Comparison of ENCODE assay signal across 15 mouse cellular contexts in the genomic region with DNA sequence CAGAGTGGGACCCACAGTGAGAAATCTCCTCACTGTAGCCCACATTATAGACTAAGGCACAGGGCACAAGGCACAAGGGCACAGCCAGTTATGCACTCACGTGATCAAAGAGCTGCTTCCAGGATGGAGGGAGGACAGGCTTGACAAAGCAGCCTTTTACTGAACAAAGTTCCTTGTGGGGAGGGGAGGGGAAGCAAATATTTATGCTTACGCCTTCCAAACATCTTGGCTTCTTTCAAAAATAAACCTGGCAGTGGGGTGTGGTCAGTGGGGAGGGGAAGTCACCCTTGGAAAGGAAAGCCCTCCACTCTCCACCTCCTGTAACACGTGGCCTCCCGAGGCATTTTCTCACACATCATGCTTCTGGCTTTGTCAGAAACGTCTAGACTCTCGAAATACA. TPM values are rescaled to one million over a fixed set of nuclear protein-coding genes. Genes with fewer than 3 reads are reported as not detected.
DNase-seq lines count a peak whose midpoint lies in the region; ATAC-seq and TF ChIP-seq lines count a peak whose summit lies in the region.
"Had no signal": no experiment of that assay in that cellular context is flagged by ENCODE, and none has a peak within 500 bp of the region (broad histone marks: within the 10 kb centered on the region; RNA-seq: fewer than 3 reads in every experiment).

No protein-coding gene starts in this region.

- TF ChIP-seq CTCF in forebrain, postnatal 0 days (IDR thresholded peaks at IDR 0.05; ENCODE audit: low read depth), result no peak

- intact Hi-C loops in left cerebral cortex, postnatal 4 days (cut with DNase I), result no loop called here

- H3K27ac ChIP-seq in forebrain, embryonic 13.5 days, result no peak overlapping the region
- H3K27ac ChIP-seq in forebrain, postnatal 0 days (ENCODE audit: low read depth, low read length), result no peak overlapping the region

- no peaks in the 10 kb centered on the region for H3K4me1 ChIP-seq in forebrain, embryonic 13.5 days
- H3K4me1 ChIP-seq in forebrain, postnatal 0 days (ENCODE audit: insufficient read depth), result no peaks in the 10 kb centered on the region

- WGBS in forebrain, embryonic 13.5 days, result 79% methylated on average over 6 of the region's 6 CpGs
- WGBS in forebrain, postnatal 0 days, result 61% methylated on average over 6 of the region's 6 CpGs

- peak; percentile 13; the same call in 1 of the 2 replicates for ATAC-seq in forebrain, embryonic 13.5 days
- no peak for ATAC-seq in forebrain, postnatal 0 days
- ATAC-seq: midbrain, embryonic 16.5 days had no signal

- no peaks in the 10 kb centered on the region for H3K36me3 ChIP-seq in forebrain, embryonic 13.5 days (ENCODE audit: poor library complexity, severe bottlenecking)
- H3K36me3 ChIP-seq in forebrain, postnatal 0 days (ENCODE audit: insufficient read depth), result no peaks in the 10 kb centered on the region
- H3K36me3 ChIP-seq: G1E had no signal

- H3K4me2 ChIP-seq in forebrain, embryonic 13.5 days, result no peak overlapping the region
- no peak overlapping the region for H3K4me2 ChIP-seq in forebrain, postnatal 0 days (ENCODE audit: low read depth)

- no peak for DNase-seq in forebrain, postnatal 0 days
- peak; percentile 23 for DNase-seq in kidney, adult 11 months
- DNase-seq in kidney, adult 18-20 months, result no peak
- peak; percentile 43 for DNase-seq in kidney, adult 9 months
- peak; percentile 61 for DNase-seq in lung, postnatal 25 days (ENCODE audit: low spot score)
- DNase-seq in urinary bladder, postnatal 4 days (ENCODE audit: low spot score in 2 of 2), result no peak
- DNase-seq in left cerebral cortex, postnatal 4 days, result no peak
- DNase-seq: adrenal gland, adult 2 months; cerebellum, adult 18-20 months; gastrocnemius, postnatal 14 days; liver; spleen, adult 18-20 months had no signal

- H3K27me3 ChIP-seq in forebrain, embryonic 13.5 days, result no peaks in the 10 kb centered on the region
- H3K27me3 ChIP-seq in forebrain, postnatal 0 days (ENCODE audit: insufficient read depth, low read length), result no peaks in the 10 kb centered on the region

- H3K9ac ChIP-seq in forebrain, embryonic 13.5 days, result no peak overlapping the region
- no peak overlapping the region for H3K9ac ChIP-seq in forebrain, postnatal 0 days

- no peak overlapping the region for H3K4me3 ChIP-seq in forebrain, embryonic 13.5 days
- H3K4me3 ChIP-seq in forebrain, postnatal 0 days (ENCODE audit: low read depth, low read length), result no peak overlapping the region

- no peaks in the 10 kb centered on the region for H3K9me3 ChIP-seq in forebrain, embryonic 13.5 days (replicated peaks)
- no peaks in the 10 kb centered on the region for H3K9me3 ChIP-seq in forebrain, postnatal 0 days (ENCODE audit: low read length)
- H3K9me3 ChIP-seq: G1E had no signal

RNA-seq across cellular contexts. Expression of a gene that starts 14.5 kb away (rescaled TPM):
- polyA plus RNA-seq in forebrain, embryonic 13.5 days (2015; fragmentation: Nextera tagmentation; extraction: Ambion mirVana), result 2.3 and 2.6 TPM in 2 replicates
- total RNA-seq in forebrain, postnatal 0 days (2014; rRNA removed), result 4.3 and 4.7 TPM in 2 replicates
- polyA plus RNA-seq in forebrain, postnatal 0 days (2015; fragmentation: Nextera tagmentation; extraction: Ambion mirVana), result 0.88 and 0.92 TPM in 2 replicates
- 1 to 10 TPM; 4.7 to 4.8 TPM for total RNA-seq in left cerebral cortex, postnatal 4 days (2021)

RNA-seq across cellular contexts. Expression of a gene that starts 52.9 kb away (rescaled TPM):
- polyA plus RNA-seq in forebrain, embryonic 13.5 days (2015; fragmentation: Nextera tagmentation; extraction: Ambion mirVana), result 53.5 and 53.8 TPM in 2 replicates
- 37.3 and 47.7 TPM in 2 replicates for total RNA-seq in forebrain, postnatal 0 days (2014; rRNA removed)
- polyA plus RNA-seq in forebrain, postnatal 0 days (2015; fragmentation: Nextera tagmentation; extraction: Ambion mirVana), result 64.6 and 65.3 TPM in 2 replicates
- 10 to 100 TPM; 30.1 to 33.7 TPM for total RNA-seq in left cerebral cortex, postnatal 4 days (2021)

Comparison
In these comparisons a context has a peak if more than half of its experiments do, and no peak if none do; other contexts are left out.
1. DNase-seq: peak in kidney, adult 11 months (single experiment), kidney, adult 9 months (single experiment) and lung, postnatal 25 days (single experiment); none in forebrain, postnatal 0 days (single experiment), kidney, adult 18-20 months (single experiment), urinary bladder, postnatal 4 days (0 of 2) and left cerebral cortex, postnatal 4 days (single experiment).